Mouse (Mus musculus) neural tube, embryonic 12.5 days (tissue): ENCODE measurements around the gene Agap2. TPM values are rescaled to one million over a fixed set of nuclear protein-coding genes. Genes with fewer than 3 reads are reported as not detected.

Source experiments
- ATAC-seq: fragments of 200-750 bp; cut with Nextera tagmentation; 2 replicates; pipeline ENCODE4 v1.8.0; 2017; ENCODE audit warnings: low read depth, mild to moderate bottlenecking, moderate TSS enrichment, moderate library complexity; ENCODE audit not compliant: low FRiP score
- H3K27ac ChIP-seq: fragments of 300-500 bp; sonication (generic); 2 replicates; pipeline ENCODE4 v1.5.1; 2016
- H3K27me3 ChIP-seq: fragments of 300-500 bp; sonication (generic); replicated peaks from 2 replicates; pipeline ENCODE4 v1.6.1; 2016; ENCODE audit warnings: mild to moderate bottlenecking
- H3K36me3 ChIP-seq: fragments of 300-500 bp; sonication (generic); 2 replicates; pipeline ENCODE4 v1.6.1; 2016; ENCODE audit warnings: mild to moderate bottlenecking
- H3K4me1 ChIP-seq: fragments of 300-500 bp; sonication (generic); 2 replicates; pipeline ENCODE4 v1.6.1; 2016
- H3K4me2 ChIP-seq: fragments of 300-500 bp; sonication (generic); replicated peaks from 2 replicates; pipeline ENCODE4 v1.6.1; 2016; ENCODE audit warnings: mild to moderate bottlenecking
- H3K4me3 ChIP-seq: fragments of 300-500 bp; sonication (generic); 2 replicates; pipeline ENCODE4 v1.5.1; 2016
- H3K9ac ChIP-seq: fragments of 300-500 bp; sonication (generic); 2 replicates; pipeline ENCODE4 v1.6.1; 2016; ENCODE audit warnings: mild to moderate bottlenecking
- H3K9me3 ChIP-seq: fragments of 300-500 bp; sonication (generic); 2 replicates; pipeline ENCODE4 v1.6.1; 2016; ENCODE audit warnings: mild to moderate bottlenecking
- WGBS: fragments of 180-500 bp; shearing (Covaris S2); methylation state at CpG from one replicate; pipeline ENCODE4 v1.1.7; 2016; 5-methylcytosine and 5-hydroxymethylcytosine counted together
- polyA plus RNA-seq: library from polyadenylated mRNA; unstranded; fragments of >200 nt; fragmentation: Nextera tagmentation; extraction: Ambion mirVana; gene quantifications from 2 replicates; pipeline ENCODE4 v1.2.1, GENCODE M21; 2016

Agap2 gene
- polyA plus RNA-seq, 1 experiment from 2014 or later = 1.3 TPM

DNA sequence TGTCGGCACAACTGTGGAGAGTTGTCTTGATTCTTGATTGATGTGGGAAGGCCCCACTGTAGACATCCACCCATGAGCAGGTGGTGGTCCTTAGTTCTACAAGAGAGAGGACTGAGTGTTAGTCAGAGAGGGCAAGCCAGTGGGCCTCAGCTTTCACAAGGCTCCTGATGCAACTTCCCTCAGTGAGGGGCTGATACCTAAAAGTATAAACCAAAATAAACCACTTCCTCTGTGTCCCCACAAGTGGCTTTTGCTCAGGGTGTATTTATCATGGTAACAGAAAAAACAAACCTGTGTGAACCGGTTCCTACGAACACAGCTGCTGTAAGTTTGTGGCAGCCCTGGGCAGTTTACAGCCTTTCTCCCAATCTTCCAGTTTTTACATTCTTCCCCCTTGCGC is 61.4 kb downstream of the Agap2 start:
- Histone ChIP-seq H3K9me3 (no peaks in the 10 kb centered on the region), H3K4me2 (no peak overlapping the region), H3K27me3 (no peaks in the 10 kb centered on the region), H3K36me3 (no peaks in the 10 kb centered on the region), H3K9ac (no peak overlapping the region), H3K4me1 (no peaks in the 10 kb centered on the region), H3K27ac (no peak overlapping the region), H3K4me3 (no peak overlapping the region)
- 90% methylated on average over 4 of the region's 4 CpGs for WGBS
- no peak for ATAC-seq

DNA sequence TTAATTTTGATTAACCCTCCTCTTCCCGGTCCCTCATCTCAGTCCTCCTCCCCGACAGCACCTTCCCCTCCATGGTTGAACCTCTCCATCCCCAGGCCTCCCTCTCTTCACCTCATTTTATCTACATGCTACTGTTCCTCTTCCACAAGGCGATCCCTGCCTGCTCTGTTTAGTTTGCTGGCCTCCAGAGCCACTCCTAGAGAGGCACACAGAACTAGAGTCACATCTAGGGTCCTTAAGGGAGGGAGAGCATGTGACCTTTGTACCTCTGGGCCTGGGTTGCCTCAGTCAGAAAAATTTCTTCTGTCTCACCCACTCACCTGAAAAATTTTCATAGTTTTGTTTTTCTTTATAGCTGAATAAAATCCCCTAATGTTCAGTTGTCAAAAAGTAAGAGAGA is 62.8 kb downstream of the Agap2 start:
- 87% methylated on average over 3 of the region's 3 CpGs for WGBS

DNA sequence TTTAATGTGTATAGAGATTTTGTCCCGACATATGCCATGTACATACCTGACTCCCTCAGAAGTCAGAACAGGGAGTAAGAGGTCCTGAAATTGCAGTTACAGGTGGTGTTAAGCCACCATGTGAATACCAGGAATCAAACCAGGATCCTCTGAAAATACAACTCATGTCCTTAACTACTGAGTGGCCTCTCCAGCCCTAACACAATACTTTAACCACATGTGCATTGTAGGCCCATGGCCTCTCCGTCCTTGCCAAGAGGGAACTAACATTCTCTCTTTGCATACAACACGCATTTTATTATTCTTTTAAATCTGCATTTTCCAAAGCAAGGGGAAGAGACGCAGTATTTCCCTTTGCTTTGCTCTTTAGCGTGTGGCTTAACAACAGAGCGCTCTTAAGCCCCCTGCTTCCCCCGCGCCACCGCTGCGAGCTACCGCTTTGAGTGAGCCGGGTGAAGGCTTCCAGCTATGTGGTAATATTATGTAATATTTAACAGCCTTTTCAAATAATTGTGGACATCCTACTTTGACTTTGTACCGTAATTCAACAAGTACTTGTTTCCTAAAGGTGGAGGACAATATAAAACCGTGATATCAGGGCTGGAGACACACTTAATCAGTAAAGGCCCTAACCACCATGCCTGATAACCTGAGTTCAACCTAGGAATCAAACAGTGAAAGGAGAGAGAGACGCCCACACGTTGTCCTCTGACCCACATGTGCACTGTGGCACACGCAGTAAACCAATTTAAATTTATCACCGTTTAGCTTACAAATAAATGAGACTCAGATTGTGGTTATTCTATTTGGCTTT is 63.5 kb downstream of the Agap2 start:
- ATAC-seq = no peak
- 92% methylated on average over 18 of the region's 18 CpGs for WGBS
- Histone ChIP-seq H3K9ac (no peak overlapping the region), H3K27ac (no peak overlapping the region), H3K27me3 (no peaks in the 10 kb centered on the region), H3K9me3 (0 out of 2 replicates have a peak, but pooled peaks cover 3% of the 10 kb centered on the region), H3K36me3 (no peaks in the 10 kb centered on the region), H3K4me2 (no peak overlapping the region), H3K4me1 (no peaks in the 10 kb centered on the region), H3K4me3 (no peak overlapping the region)

More for the DNA sequence above, 62.8 kb downstream of the Agap2 start:
- H3K27me3 ChIP-seq = no peaks in the 10 kb centered on the region
- no peak for ATAC-seq
- no peaks in the 10 kb centered on the region for H3K4me1 ChIP-seq
- 0 out of 2 replicates have a peak, but pooled peaks cover 3% of the 10 kb centered on the region for H3K9me3 ChIP-seq
- H3K4me2 ChIP-seq = no peak overlapping the region
- no peak overlapping the region for H3K4me3 ChIP-seq
- no peak overlapping the region for H3K9ac ChIP-seq
- no peak overlapping the region for H3K27ac ChIP-seq
- H3K36me3 ChIP-seq = no peaks in the 10 kb centered on the region

DNA sequence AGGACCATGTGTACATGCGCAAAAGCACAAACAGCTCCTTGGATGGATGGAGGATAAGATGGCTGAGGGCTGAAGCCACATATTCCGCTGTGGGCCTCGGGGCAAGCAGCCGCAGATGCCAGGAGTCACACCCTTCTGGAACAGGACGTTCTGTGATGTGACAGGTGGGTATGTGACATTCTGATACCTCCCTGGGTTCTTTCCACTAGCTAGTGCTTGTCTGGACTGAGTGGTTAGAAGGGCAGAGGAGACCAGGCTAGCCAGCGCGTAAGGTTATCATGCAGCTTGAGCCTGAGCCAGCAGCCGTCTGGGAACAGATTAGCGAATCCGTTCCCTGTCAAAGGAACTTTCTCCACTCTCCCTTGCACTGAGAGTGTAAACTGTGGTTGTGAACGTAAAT is 65.9 kb downstream of the Agap2 start:
- Histone ChIP-seq H3K9me3 (0 out of 2 replicates have a peak, but pooled peaks cover 3% of the 10 kb centered on the region), H3K9ac (no peak overlapping the region), H3K4me1 (no peaks in the 10 kb centered on the region), H3K27ac (no peak overlapping the region), H3K4me2 (no peak overlapping the region), H3K36me3 (no peaks in the 10 kb centered on the region), H3K4me3 (no peak overlapping the region), H3K27me3 (no peaks in the 10 kb centered on the region)
- 88% methylated on average over 11 of the region's 11 CpGs for WGBS
- no peak for ATAC-seq

DNA sequence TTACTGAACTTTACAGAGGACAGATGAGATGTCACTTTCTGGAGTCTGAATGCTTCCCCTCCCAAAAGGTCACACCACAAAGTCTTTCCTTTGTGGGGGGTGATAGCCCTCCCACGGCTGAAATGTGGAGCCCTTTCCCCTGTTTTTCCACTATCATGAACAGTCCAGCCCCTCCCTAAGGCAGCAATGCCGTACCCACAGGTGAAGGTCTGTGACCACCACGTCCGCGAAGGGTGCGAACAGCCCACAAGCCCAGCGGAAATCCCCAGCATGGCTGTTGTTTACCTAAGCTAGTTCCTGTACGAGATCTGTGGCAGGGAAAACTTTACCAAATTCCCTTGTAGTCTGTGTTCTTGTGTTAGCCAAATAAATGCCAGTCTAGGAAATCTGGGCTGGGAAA is 66.4 kb downstream of the Agap2 start:
- no peaks in the 10 kb centered on the region for H3K27me3 ChIP-seq
- WGBS = 84% methylated on average over 8 of the region's 8 CpGs
- ATAC-seq = no peak

More for the DNA sequence above, 66.4 kb downstream of the Agap2 start:
- no peak overlapping the region for H3K4me3 ChIP-seq
- H3K4me1 ChIP-seq = no peaks in the 10 kb centered on the region
- no peaks in the 10 kb centered on the region for H3K36me3 ChIP-seq
- no peak overlapping the region for H3K27ac ChIP-seq
- H3K9me3 ChIP-seq = 0 out of 2 replicates have a peak, but pooled peaks cover 3% of the 10 kb centered on the region
- no peak overlapping the region for H3K9ac ChIP-seq
- no peak overlapping the region for H3K4me2 ChIP-seq

Other genes with a start within 250 kb of the Agap2 start
- gene Atp23, start 173.9 kb upstream of the Agap2 start, polyA plus RNA-seq = 12.8 and 13.1 TPM in 2 replicates
- gene Ctdsp2, start 96.6 kb upstream of the Agap2 start, polyA plus RNA-seq = 39.4 and 42.6 TPM in 2 replicates
- gene Avil, start 74.6 kb upstream of the Agap2 start, polyA plus RNA-seq = 5.2 and 10.0 TPM in 2 replicates
- gene Tsfm, start 44.4 kb upstream of the Agap2 start, polyA plus RNA-seq = 70.7 and 70.9 TPM in 2 replicates
- 31.5 and 32.5 TPM in 2 replicates for gene Mettl1, start 33.9 kb upstream of the Agap2 start, polyA plus RNA-seq
- gene Eef1akmt3, start 33.8 kb upstream of the Agap2 start, polyA plus RNA-seq = 0.15 and 0.17 TPM in 2 replicates
- gene Cyp27b1, start 27.0 kb upstream of the Agap2 start, polyA plus RNA-seq = 0.13 and 0.25 TPM in 2 replicates
- 6.1 TPM in 2 replicates for gene March9, start 15.1 kb upstream of the Agap2 start, polyA plus RNA-seq
- 1,857 and 1,896 TPM in 2 replicates for gene Cdk4, start 11.8 kb upstream of the Agap2 start, polyA plus RNA-seq
- gene Tspan31, start 5.0 kb upstream of the Agap2 start, polyA plus RNA-seq = 137 and 147 TPM in 2 replicates
- gene Os9, start 45.8 kb downstream of the Agap2 start, polyA plus RNA-seq = 118 and 123 TPM in 2 replicates
- 29.2 and 31.5 TPM in 2 replicates for gene B4galnt1, start 89.9 kb downstream of the Agap2 start, polyA plus RNA-seq
- 1.5 and 1.8 TPM in 2 replicates for gene Slc26a10, start 105.4 kb downstream of the Agap2 start, polyA plus RNA-seq
- gene Arhgef25, start 114.8 kb downstream of the Agap2 start, polyA plus RNA-seq = 43.3 and 43.6 TPM in 2 replicates
- gene Dtx3, start 120.4 kb downstream of the Agap2 start, polyA plus RNA-seq = 189 and 199 TPM in 2 replicates
- gene Pip4k2c, start 136.3 kb downstream of the Agap2 start, polyA plus RNA-seq = 22.0 and 22.4 TPM in 2 replicates
- 72.7 and 81.6 TPM in 2 replicates for gene Kif5a, start 188.1 kb downstream of the Agap2 start, polyA plus RNA-seq
- 273 and 277 TPM in 2 replicates for gene Dctn2, start 191.1 kb downstream of the Agap2 start, polyA plus RNA-seq
- 18.4 and 20.5 TPM in 2 replicates for gene Mbd6, start 213.7 kb downstream of the Agap2 start, polyA plus RNA-seq
- gene Mars, start 236.5 kb downstream of the Agap2 start, polyA plus RNA-seq = 145 and 146 TPM in 2 replicates
- gene Arhgap9, start 246.7 kb downstream of the Agap2 start, polyA plus RNA-seq = 1.7 and 2.0 TPM in 2 replicates